Mouse (Mus musculus) embryonic fibroblast, embryonic 13.5 days (primary cell): ENCODE measurements around the gene Serpinf1.

ENCODE experiments used
- CTCF ChIP-seq: IDR thresholded peaks from 2 replicates; pipeline ENCODE4 v1.5.1; 2011; ENCODE audit warnings: mild to moderate bottlenecking, control low read depth, low read length, moderate library complexity, borderline replicate concordance; ENCODE audit not compliant: insufficient read depth
- POLR2A ChIP-seq: IDR thresholded peaks from 2 replicates; pipeline ENCODE4 v1.6.1; 2011; ENCODE audit warnings: low read depth, mild to moderate bottlenecking, control low read depth, low read length, moderate library complexity

DNA sequence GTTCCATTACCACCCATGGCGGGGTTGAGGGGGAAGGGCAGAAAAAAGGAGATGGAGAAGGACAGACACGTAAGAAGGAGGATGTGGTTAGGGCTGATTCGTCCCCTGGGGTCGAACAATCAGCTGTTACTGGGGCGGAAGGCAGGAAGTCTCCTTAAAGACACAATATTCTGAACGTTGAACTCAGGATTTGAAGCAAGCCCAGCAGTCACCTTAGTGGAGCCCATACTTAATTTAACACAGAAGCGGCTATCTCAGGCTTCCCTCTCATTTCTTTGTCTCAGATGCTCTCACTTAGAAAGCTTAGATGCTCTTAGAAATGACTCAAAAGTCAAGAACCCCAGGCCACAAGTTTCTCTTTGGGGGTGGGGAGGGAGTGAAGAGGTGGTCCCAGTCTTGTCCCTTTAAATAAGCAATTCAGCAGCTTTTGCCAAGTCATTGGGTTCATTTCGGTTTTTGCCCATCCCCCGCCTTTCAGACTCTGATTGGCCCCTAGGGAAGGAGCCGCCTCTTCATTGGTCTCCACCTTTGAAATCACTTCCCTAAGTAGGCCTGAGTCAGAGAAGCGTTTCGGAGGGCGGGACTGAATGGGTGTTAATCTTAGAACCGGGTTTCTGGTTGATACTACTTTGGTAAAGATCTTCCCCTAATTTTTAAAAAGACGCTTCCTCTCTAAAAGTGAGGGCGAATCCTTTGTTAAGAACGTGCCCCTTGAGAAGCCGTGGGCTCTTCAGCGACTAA lies 37.8 kb upstream of the Serpinf1 start:
- no peak for TF ChIP-seq CTCF
- TF ChIP-seq POLR2A = peak; percentile 65
